Mouse (Mus musculus): ENCODE measurements at regions not wholly inside any gene's neighbourhood (a gene's known extent, or its start where the extent isn't known, plus 50 kb on each side); places are given as distances from the start of the nearest gene placed in this dataset.
"Not testable (repeated sequence)": the region's sequence is repeated elsewhere in the genome, so short reads cannot be mapped to it uniquely, and the experiment has no call there.

GRCm38 (mm10) chr9:85970076-85970475 lies 127.9 kb downstream of the Tpbg start:
- Histone ChIP-seq H3K27me3 (ENCODE audit: control insufficient read depth, insufficient read depth, insufficient read length) (no peaks in the 10 kb centered on the region), H3K79me2 (ENCODE audit: control insufficient read depth, insufficient read depth) (no peaks in the 10 kb centered on the region), H3ac (ENCODE audit: control insufficient read depth, insufficient read length, low read depth) (no peak overlapping the region), H3K36me3 (ENCODE audit: control insufficient read depth, insufficient read depth) (no peaks in the 10 kb centered on the region), H3K79me3 (ENCODE audit: low read depth) (no peaks in the 10 kb centered on the region), H3K4me3 (ENCODE audit: insufficient read depth, poor library complexity, severe bottlenecking) (no peak overlapping the region)
- no peak for TF ChIP-seq MYOD1 (IDR thresholded peaks at IDR 0.05; ENCODE audit: control insufficient read depth, insufficient read length, low read depth)
- no peak for TF ChIP-seq USF1 (IDR thresholded peaks at IDR 0.05; ENCODE audit: low read depth)
- TF ChIP-seq CTCF (IDR thresholded peaks at IDR 0.05; ENCODE audit: control insufficient read depth, insufficient read depth, insufficient read length): no peak
- no peak for TF ChIP-seq FOSL1 (IDR thresholded peaks at IDR 0.05; ENCODE audit: insufficient read depth, low read length, poor library complexity, severe bottlenecking)

GRCm38 (mm10) chr9:85981428-85981827 lies 139.2 kb downstream of the Tpbg start:
- Histone ChIP-seq H3K27me3 (ENCODE audit: control insufficient read depth, insufficient read depth, insufficient read length) (no peaks in the 10 kb centered on the region), H3K36me3 (ENCODE audit: control insufficient read depth, insufficient read depth) (no peaks in the 10 kb centered on the region), H3K4me3 (ENCODE audit: insufficient read depth, poor library complexity, severe bottlenecking) (no peak overlapping the region), H3K79me2 (ENCODE audit: control insufficient read depth, insufficient read depth) (no peaks in the 10 kb centered on the region), H3ac (ENCODE audit: control insufficient read depth, insufficient read length, low read depth) (no peak overlapping the region), H3K79me3 (ENCODE audit: low read depth) (no peaks in the 10 kb centered on the region)
- TF ChIP-seq CEBPB (IDR thresholded peaks at IDR 0.05; ENCODE audit: low read depth) (no peak), MYOD1 (IDR thresholded peaks at IDR 0.05; ENCODE audit: control insufficient read depth, insufficient read length, low read depth) (no peak)

GRCm38 (mm10) chr9:85983516-85983915 lies 141.3 kb downstream of the Tpbg start:
- H3K4me3 ChIP-seq (ENCODE audit: insufficient read depth, poor library complexity, severe bottlenecking); H3ac ChIP-seq (ENCODE audit: control insufficient read depth, insufficient read length, low read depth); H3K79me2 ChIP-seq (ENCODE audit: control insufficient read depth, insufficient read depth); H3K79me3 ChIP-seq (ENCODE audit: low read depth); H3K27me3 ChIP-seq (ENCODE audit: control insufficient read depth, insufficient read depth, insufficient read length); H3K36me3 ChIP-seq (ENCODE audit: control insufficient read depth, insufficient read depth): not testable (repeated sequence)

- Histone ChIP-seq H3K4me3 (ENCODE audit: insufficient read depth, poor library complexity, severe bottlenecking) (no peak overlapping the region), H3K79me2 (ENCODE audit: control insufficient read depth, insufficient read depth) (no peaks in the 10 kb centered on the region), H3K27me3 (ENCODE audit: control insufficient read depth, insufficient read depth, insufficient read length) (no peaks in the 10 kb centered on the region), H3K79me3 (ENCODE audit: low read depth) (no peaks in the 10 kb centered on the region), H3ac (ENCODE audit: control insufficient read depth, insufficient read length, low read depth) (no peak overlapping the region), H3K36me3 (ENCODE audit: control insufficient read depth, insufficient read depth) (no peaks in the 10 kb centered on the region)
- no peak for TF ChIP-seq USF1 (IDR thresholded peaks at IDR 0.05; ENCODE audit: low read depth)
- no peak for TF ChIP-seq MAX (IDR thresholded peaks at IDR 0.05)
- TF ChIP-seq MYOD1 (IDR thresholded peaks at IDR 0.05; ENCODE audit: control insufficient read depth, insufficient read length, low read depth): no peak
- TF ChIP-seq CEBPB (IDR thresholded peaks at IDR 0.05; ENCODE audit: low read depth): no peak
- TF ChIP-seq MYOG (IDR thresholded peaks at IDR 0.05; ENCODE audit: control insufficient read depth, extremely low read depth, insufficient read length): no peak
- TF ChIP-seq CTCF (IDR thresholded peaks at IDR 0.05; ENCODE audit: control insufficient read depth, insufficient read depth, insufficient read length): no peak
- no peak for TF ChIP-seq FOSL1 (IDR thresholded peaks at IDR 0.05; ENCODE audit: insufficient read depth, low read length, poor library complexity, severe bottlenecking)
Measured at GRCm38 (mm10) chr9:85985671-85986070, 143.5 kb downstream of the Tpbg start.

GRCm38 (mm10) chr9:85986142-85986541 lies 144.0 kb downstream of the Tpbg start:
- H3K79me2 ChIP-seq (ENCODE audit: control insufficient read depth, insufficient read depth): no peaks in the 10 kb centered on the region
- no peaks in the 10 kb centered on the region for H3K36me3 ChIP-seq (ENCODE audit: control insufficient read depth, insufficient read depth)
- H3K4me3 ChIP-seq (ENCODE audit: insufficient read depth, poor library complexity, severe bottlenecking): no peak overlapping the region
- H3K27me3 ChIP-seq (ENCODE audit: control insufficient read depth, insufficient read depth, insufficient read length): no peaks in the 10 kb centered on the region
- H3K79me3 ChIP-seq (ENCODE audit: low read depth): no peaks in the 10 kb centered on the region
- no peak overlapping the region for H3ac ChIP-seq (ENCODE audit: control insufficient read depth, insufficient read length, low read depth)
- peak; percentile 45 for TF ChIP-seq FOSL1 (IDR thresholded peaks at IDR 0.05; ENCODE audit: insufficient read depth, low read length, poor library complexity, severe bottlenecking)
- no peak for TF ChIP-seq CEBPB (IDR thresholded peaks at IDR 0.05; ENCODE audit: low read depth)

GRCm38 (mm10) chr9:86002996-86003395 lies 160.8 kb downstream of the Tpbg start:
- Histone ChIP-seq H3K79me3 (ENCODE audit: low read depth) (no peaks in the 10 kb centered on the region), H3K79me2 (ENCODE audit: control insufficient read depth, insufficient read depth) (no peaks in the 10 kb centered on the region), H3ac (ENCODE audit: control insufficient read depth, insufficient read length, low read depth) (no peak overlapping the region), H3K36me3 (ENCODE audit: control insufficient read depth, insufficient read depth) (no peaks in the 10 kb centered on the region), H3K4me3 (ENCODE audit: insufficient read depth, poor library complexity, severe bottlenecking) (no peak overlapping the region), H3K27me3 (ENCODE audit: control insufficient read depth, insufficient read depth, insufficient read length) (no peaks in the 10 kb centered on the region)
- TF ChIP-seq FOSL1 (IDR thresholded peaks at IDR 0.05; ENCODE audit: insufficient read depth, low read length, poor library complexity, severe bottlenecking): no peak
- no peak for TF ChIP-seq CEBPB (IDR thresholded peaks at IDR 0.05; ENCODE audit: low read depth)
- TF ChIP-seq MYOG (IDR thresholded peaks at IDR 0.05; ENCODE audit: control insufficient read depth, extremely low read depth, insufficient read length): no peak
- TF ChIP-seq USF1 (IDR thresholded peaks at IDR 0.05; ENCODE audit: low read depth): no peak
- no peak for TF ChIP-seq CTCF (IDR thresholded peaks at IDR 0.05; ENCODE audit: control insufficient read depth, insufficient read depth, insufficient read length)
- no peak for TF ChIP-seq MAX (IDR thresholded peaks at IDR 0.05)
- no peak for TF ChIP-seq MYOD1 (IDR thresholded peaks at IDR 0.05; ENCODE audit: control insufficient read depth, insufficient read length, low read depth)

- no peak for TF ChIP-seq FOSL1 (IDR thresholded peaks at IDR 0.05; ENCODE audit: insufficient read depth, low read length, poor library complexity, severe bottlenecking)
- no peak for TF ChIP-seq CTCF (IDR thresholded peaks at IDR 0.05; ENCODE audit: control insufficient read depth, insufficient read depth, insufficient read length)
- Histone ChIP-seq H3K79me3 (ENCODE audit: low read depth) (no peaks in the 10 kb centered on the region), H3K27me3 (ENCODE audit: control insufficient read depth, insufficient read depth, insufficient read length) (no peaks in the 10 kb centered on the region), H3K36me3 (ENCODE audit: control insufficient read depth, insufficient read depth) (no peaks in the 10 kb centered on the region), H3ac (ENCODE audit: control insufficient read depth, insufficient read length, low read depth) (no peak overlapping the region), H3K4me3 (ENCODE audit: insufficient read depth, poor library complexity, severe bottlenecking) (no peak overlapping the region), H3K79me2 (ENCODE audit: control insufficient read depth, insufficient read depth) (no peaks in the 10 kb centered on the region)
Measured at GRCm38 (mm10) chr9:86011661-86012060, 169.5 kb downstream of the Tpbg start.
